Mouse (Mus musculus): Measurements from ENCODE around the gene Sbk3.

Sbk3 gene

GRCm38 (mm10) chr7:4933103-4933502 lies 37.9 kb downstream of the Sbk3 start:
- DNase-seq (ENCODE audit: low spot score), result no peak

DNA sequence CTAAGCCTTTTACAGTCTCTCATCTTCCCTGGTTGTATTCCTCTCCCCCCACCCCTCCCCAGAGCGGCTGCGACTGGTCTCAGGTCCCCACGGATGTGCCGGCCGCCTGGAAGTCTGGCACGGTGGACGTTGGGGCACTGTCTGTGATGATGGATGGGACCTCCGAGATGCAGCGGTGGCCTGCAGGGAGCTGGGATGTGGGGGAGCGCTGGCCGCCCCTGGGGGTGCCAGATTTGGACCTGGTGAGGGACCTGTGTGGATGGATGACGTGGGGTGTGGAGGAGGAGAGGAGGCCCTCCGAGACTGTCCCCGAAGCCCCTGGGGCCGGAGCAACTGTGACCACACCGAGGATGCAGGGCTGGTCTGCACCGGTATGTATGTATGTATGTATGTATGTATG lies 42.6 kb downstream of the Sbk3 start:
- no peak for DNase-seq (ENCODE audit: low spot score)

- DNase-seq (ENCODE audit: low spot score), result no peak
These were observed 43.3 kb downstream of the Sbk3 start for GRCm38 (mm10) chr7:4927711-4928110.

DNA sequence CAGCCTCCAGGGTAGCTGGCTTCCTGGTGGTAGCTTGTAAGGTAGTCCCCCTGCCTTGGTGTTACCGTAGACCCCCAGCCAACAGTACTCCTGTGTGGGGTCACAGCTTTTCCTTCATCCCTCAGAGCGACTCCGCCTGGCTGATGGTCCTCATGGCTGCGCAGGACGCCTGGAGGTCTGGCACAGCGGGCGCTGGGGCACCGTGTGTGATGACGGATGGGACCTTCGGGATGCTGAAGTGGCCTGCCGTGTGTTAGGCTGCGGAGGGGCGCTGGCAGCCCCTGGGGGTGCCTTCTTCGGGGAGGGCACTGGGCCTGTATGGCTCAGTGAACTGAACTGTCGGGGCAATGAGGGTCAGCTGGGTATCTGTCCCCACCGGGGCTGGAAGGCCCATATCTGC lies 44.1 kb downstream of the Sbk3 start:
- no peak for DNase-seq (ENCODE audit: low spot score)

DNA sequence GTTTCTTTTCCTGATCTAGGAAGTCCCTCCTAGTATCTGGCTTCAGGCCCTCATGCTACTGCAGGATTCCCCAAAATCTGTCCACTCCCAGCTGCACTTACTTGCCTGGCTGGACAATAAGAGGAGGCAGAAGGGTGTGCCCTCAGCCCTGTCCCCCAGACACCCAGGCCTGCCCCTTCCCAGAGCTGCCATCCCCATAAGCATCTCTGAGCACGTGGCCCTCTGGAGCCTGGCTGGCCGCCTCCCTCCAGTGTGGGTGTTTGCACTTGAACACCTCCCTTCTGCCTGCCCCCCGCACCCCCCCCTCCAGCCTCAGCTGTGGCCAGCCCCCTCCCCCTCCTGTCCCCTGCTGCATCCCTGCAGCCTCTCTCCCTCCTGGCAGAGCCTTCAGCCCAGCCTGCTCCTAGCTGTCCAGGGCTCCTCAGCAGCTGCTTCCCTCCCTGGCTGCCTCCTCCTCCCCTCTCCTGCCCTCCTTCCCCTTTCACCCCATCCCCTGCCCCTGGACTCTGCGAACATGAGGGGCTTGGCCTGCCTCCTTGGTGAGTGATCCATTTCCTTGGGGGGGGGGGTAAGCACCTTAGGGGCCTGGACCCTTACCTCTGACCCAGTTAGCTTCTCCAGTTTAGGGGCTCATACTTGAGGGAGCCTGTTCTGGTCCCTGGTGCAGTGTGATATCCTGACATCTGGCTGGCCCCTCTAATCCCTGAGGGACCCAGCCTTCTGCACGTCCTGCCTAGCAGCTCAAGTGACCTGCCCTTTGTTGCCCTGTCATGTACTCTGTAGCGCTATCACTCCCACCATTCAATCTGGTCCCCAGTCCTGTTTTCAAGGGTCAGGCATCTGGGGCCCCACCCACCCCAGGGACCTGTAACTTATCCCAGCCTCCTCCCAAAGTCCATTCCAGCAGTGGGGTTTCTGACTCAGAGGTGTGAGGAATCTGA lies 45.3 kb downstream of the Sbk3 start, which contains the start of gene Ssc5d:
Gene Ssc5d, plus strand, starts transcription at position 345 of the 941 bp plus-strand sequence.
- no peak for DNase-seq (ENCODE audit: low spot score)

DNA sequence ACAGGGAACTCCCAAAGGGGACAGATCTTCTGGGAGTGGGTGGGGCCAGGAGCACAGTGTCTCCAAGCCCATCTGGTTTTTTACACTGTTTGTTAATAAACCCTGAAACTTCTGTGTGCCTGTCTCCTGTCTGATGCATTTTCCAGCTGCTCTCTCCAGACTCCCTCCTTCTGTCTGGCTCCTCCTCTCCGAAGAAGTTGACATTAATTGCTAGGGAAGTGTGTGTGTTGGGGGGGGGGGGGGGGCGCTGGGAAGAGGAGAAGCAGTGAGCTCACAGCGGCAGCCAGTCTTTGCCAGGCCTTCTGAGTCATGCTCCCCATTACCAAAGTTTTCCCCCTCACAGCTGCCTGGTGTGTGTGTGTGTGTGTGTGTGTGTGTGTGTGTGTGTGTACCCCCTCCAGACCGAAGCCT lies 46.1 kb downstream of the Sbk3 start:
- no peak for DNase-seq (ENCODE audit: low spot score)

DNA sequence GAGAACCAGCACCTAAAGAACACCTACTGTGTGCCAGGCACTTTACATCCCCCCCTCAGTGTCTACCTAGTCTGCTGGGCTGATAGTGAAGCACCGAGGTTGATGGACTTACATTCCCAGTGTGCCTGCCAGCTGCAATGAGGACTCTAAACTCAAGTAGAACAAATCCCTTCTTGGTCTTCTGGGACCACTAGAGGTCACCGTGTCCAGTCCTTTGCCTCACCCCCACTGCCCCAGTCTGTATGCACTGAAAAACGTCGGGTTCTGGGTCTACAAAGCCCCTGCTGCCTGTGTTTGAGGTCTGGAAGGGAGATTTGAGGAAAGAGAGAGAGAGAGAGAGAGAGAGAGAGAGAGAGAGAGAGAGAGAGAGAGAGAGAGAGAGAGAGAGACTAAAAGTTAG lies 46.5 kb downstream of the Sbk3 start:
- DNase-seq (ENCODE audit: low spot score), result no peak

- peak; percentile 68 for DNase-seq (ENCODE audit: low spot score)
These were observed 47.2 kb downstream of the Sbk3 start for GRCm38 (mm10) chr7:4923586-4924364.

GRCm38 (mm10) chr7:4922931-4923565 lies 47.9 kb downstream of the Sbk3 start:
- DNase-seq (ENCODE audit: low spot score), result no peak

GRCm38 (mm10) chr7:4922508-4922907 lies 48.5 kb downstream of the Sbk3 start:
- peak; percentile 63 for DNase-seq (ENCODE audit: low spot score)

DNA sequence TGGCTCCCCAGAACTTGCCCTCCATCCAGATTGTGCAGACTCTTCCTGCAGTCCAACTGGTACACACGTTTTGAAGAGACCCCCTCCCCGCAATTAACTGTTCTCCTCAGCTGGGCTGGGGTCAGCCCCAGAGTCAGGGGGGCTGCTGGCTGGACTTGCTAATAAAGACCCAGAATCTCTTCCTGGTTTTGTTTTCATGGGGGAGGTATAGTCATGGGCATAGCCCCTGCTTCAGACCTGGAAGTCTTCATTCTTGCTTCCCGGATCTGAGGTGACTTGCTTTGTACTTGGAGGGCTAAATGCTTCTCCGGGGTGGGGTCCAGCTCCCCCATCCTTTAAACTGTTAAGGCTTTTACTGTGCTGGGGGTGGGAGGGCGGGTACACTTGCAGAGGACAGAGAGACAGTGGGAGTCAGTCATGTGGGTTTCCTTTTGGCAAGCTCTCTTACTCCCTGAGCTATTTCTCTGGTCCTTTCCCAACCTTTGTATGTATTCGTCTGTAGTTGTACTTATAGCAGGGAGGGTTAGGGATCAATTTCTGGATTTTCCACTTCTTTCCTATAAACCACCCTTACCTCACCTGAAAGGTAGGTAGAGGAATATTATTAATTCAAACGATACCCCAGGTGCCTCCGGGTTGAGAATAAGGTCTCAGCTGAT lies 49.0 kb downstream of the Sbk3 start, which contains the start of gene Nat14:
Gene Nat14, plus strand, starts transcription at position 205 of the 659 bp plus-strand sequence.
- no peak for DNase-seq (ENCODE audit: low spot score)

- no peak for DNase-seq (ENCODE audit: low spot score)
These were observed 49.8 kb downstream of the Sbk3 start for GRCm38 (mm10) chr7:4920976-4921823.

DNA sequence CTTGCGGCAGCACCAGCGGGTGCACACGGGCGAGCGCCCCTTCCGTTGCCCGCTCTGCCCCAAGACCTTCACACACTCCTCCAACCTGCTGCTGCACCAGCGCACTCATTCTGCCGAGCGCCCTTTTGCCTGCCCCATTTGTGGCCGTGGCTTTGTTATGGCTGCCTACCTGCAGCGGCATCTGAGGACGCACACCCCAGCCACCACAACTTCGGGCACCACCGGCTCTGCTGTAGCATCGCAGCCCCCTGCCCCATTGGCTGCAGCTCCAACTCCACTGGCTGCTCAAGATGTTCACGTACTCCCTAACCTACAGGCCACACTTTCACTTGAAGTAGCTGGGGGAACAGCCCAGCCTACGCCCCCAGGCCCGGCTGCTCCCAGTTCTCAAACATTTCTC lies 50.5 kb downstream of the Sbk3 start:
- DNase-seq (ENCODE audit: low spot score), result no peak

DNA sequence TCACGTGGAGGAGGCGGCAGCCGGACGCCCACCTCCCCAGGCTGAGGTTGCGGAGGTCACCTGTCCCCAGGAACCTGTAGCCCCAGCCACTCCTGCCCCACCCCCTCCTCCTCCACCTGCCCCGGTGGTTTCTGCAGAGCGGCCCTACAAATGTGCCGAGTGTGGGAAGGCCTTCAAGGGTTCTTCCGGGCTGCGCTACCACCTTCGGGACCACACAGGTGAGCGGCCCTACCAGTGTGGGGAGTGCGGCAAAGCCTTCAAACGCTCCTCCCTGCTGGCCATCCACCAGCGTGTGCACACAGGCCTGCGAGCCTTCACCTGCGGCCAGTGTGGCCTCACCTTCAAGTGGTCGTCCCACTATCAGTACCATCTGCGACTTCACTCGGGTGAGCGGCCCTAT lies 51.0 kb downstream of the Sbk3 start:
- no peak for DNase-seq (ENCODE audit: low spot score)

GRCm38 (mm10) chr7:4919096-4919495 lies 51.9 kb downstream of the Sbk3 start:
- DNase-seq (ENCODE audit: low spot score), result no peak

GRCm38 (mm10) chr7:4918681-4919080 lies 52.3 kb downstream of the Sbk3 start:
- DNase-seq (ENCODE audit: low spot score), result no peak

- DNase-seq (ENCODE audit: low spot score), result no peak
These were observed 53.5 kb downstream of the Sbk3 start for GRCm38 (mm10) chr7:4917494-4917893.

DNA sequence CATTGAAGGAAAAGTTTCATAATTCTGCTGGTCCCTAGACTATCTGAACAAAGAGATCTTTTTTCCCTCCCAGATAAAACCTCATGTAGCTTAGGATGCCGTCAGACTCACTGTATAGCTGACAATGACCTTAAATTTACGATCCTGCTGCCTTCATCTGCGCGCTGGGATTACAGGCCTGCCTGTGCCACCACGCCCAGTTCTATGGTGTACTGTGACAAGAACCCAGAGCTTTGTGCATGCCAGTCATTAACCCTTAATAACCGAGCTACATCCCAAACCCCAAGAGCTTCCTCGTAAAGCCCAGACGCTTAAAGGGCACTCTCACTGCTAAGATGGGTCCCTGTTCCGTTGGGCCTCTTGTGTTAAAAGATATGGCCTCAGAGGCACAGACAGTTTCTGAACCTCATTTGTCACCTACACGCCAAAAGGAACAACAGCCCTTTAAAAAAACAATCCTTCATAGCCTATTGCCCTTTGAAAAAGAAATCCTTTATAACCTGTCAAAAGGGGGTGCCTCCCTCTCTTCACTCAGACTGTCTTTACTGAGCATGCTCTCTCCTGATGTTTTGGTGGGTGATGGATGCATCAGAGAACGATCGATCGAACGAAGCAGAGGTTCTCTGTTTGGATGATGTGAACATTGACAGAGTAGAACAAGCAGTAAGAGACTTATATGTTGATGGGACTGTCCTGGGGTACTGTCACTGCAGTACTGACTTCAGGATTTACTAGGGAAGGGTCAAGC lies 55.1 kb downstream of the Sbk3 start:
- DNase-seq (ENCODE audit: low spot score), result no peak
